Mouse (Mus musculus): Measurements from ENCODE around the gene Tab3. TPM values are rescaled to one million over a fixed set of nuclear protein-coding genes. Genes with fewer than 3 reads are reported as not detected.
A peak's percentile ranks its signal among the peaks of the same experiment; 100 is the strongest.

Gene Tab3
- polyA plus RNA-seq (2015; fragmentation: Nextera tagmentation; extraction: Ambion mirVana): 7.4 and 8.7 TPM in 2 replicates

DNA sequence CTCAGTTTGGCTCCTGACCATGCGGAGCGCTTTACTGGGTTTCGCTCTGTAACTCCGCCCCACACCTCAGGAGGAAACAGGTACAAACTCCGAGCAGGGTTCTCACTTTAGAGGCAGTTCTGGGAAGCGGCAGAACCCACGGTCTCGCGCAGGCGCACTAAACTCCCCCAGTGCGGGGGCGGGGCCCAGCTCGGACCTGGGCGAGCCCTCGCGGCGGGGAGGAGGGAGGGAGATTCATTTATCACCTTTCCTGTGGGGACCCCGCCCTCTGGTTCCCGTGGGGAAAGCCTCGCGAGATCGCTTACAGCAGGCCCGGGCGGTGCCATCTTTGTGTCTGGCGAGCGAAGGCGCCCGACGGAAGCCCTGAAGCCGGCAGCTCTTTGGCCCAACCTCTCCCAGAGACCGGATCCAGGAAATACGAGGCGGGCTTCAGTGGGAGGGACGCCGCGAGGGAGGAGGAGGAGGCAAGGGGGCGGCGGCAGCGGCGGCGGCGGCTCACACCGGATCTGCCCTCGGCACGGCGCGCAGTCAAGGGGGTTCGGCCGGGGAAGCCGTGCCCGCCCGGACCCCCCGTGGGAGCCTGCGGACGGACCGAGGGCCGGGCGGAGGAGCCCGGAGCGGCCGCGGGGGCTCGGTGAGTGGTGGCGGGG lies at the start of gene Tab3:
Tab3 (plus strand) TSS at position 491 of the 650 bp plus-strand sequence.
- H3K36me3 ChIP-seq (ENCODE audit: control insufficient read depth, insufficient read depth): no peaks in the 10 kb centered on the region
- H3K9ac ChIP-seq (ENCODE audit: low read depth, low read length): peak within 1 kb of the TSS; percentile 94
- H3K27ac ChIP-seq (ENCODE audit: low read length): peak within 1 kb of the TSS; percentile 95
- H3K4me3 ChIP-seq (ENCODE audit: low read depth, low read length): peak within 1 kb of the TSS; percentile 80
- 16% methylated on average over 47 of the region's 64 CpGs for WGBS (ENCODE audit: insufficient replicate concordance)
- no peaks in the 10 kb centered on the region for H3K9me3 ChIP-seq (replicated peaks; ENCODE audit: control insufficient read depth, low read length)
- ATAC-seq (ENCODE audit: low read depth): peak; percentile 92
- H3K4me2 ChIP-seq (ENCODE audit: low read depth, low read length): peak within 1 kb of the TSS; percentile 56
- no peaks in the 10 kb centered on the region for H3K27me3 ChIP-seq (ENCODE audit: control insufficient read depth, insufficient read depth, low read depth, low read length)
- peaks cover 8% of the 10 kb centered on the region for H3K4me1 ChIP-seq (ENCODE audit: control insufficient read depth, low read depth, low read length)

DNA sequence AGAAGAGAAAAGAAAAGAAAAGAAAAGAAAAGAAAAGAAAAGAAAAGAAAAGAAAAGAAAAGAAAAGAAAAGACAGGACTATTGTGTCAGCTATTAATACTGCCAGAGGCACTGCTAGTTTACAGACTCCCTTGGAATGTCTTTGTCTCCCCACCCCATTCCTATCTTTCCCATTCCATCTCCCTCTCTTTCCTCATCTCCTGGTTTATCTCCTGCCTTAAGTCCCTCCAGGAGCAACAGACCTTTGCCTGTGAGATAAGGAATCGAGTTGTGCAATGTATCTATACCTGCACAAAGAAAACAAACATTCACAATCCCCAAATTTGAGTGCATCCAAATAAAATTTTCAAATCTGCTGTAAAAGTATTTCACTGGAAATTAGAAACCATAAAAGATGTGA lies 48.3 kb upstream of the Tab3 start:
- H3K4me2 ChIP-seq (ENCODE audit: low read depth, low read length): no peak overlapping the region
- no peak for ATAC-seq (ENCODE audit: low read depth)
- no peak overlapping the region for H3K27ac ChIP-seq (ENCODE audit: low read length)

DNA sequence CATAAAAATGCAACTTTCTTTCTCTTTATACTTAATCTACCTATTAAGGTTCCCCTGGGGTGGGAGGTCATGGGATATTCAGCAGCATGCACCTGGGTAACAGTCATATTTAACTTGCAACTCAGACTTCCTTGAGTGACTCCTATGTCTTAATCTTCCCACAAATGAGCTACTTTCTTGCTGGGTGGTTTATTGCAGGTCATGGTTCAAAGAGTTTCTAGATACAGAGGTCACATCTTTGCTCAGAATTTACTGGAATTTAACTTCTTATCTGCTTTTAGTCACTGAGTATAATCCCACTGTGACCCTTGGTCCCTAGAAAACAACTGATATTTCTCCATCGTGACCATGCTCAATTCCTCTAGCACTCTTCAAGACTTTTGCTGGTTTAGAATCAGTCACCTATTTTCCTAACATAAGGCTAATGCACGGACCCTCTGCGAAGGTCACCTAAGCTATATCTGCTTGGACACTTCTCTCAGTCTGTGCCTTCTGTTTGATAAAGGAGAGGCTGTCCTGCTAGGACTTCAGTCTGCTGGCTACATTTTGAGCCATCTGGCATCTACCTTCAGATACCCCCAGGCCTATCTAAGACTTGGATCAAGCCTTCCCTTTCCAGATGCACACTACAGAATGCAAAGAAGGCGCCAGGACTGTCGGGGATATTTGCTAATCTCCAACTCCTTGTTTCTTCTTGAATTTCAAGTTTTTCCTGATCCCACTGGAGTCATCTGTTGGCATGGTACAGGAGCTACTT lies 47.4 kb upstream of the Tab3 start:
- no peak overlapping the region for H3K27ac ChIP-seq (ENCODE audit: low read length)
- 57% methylated on average over 5 of the region's 5 CpGs for WGBS (ENCODE audit: insufficient replicate concordance)
- no peak for ATAC-seq (ENCODE audit: low read depth)

More for the DNA sequence above, 48.3 kb upstream of the Tab3 start:
- 16% methylated on average over 1 of the region's 1 CpGs for WGBS (ENCODE audit: insufficient replicate concordance)
- Histone ChIP-seq H3K4me3 (ENCODE audit: low read depth, low read length) (no peak overlapping the region), H3K4me1 (ENCODE audit: control insufficient read depth, low read depth, low read length) (no peaks in the 10 kb centered on the region), H3K9me3 (replicated peaks; ENCODE audit: control insufficient read depth, low read length) (no peaks in the 10 kb centered on the region), H3K36me3 (ENCODE audit: control insufficient read depth, insufficient read depth) (no peaks in the 10 kb centered on the region), H3K9ac (ENCODE audit: low read depth, low read length) (no peak overlapping the region), H3K27me3 (ENCODE audit: control insufficient read depth, insufficient read depth, low read depth, low read length) (no peaks in the 10 kb centered on the region)

DNA sequence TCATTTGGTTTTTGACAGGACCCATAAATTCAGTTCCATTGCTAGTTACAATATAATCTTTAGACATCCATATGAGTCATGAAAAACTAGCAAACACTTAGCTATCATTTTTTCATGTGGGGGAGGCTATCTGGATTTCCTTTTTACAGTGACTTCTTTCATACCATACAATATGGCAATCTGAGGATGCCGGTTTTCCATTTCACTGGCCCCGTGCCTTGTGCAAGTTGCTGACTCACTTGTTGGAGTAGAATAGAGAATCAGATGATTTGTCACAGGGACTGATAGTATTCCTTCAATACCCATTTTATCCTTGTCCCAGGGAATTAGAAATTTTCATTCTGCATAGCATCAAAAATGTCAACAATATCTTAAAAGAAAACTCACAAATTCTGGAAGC lies 14.9 kb upstream of the Tab3 start:
- Histone ChIP-seq H3K9ac (ENCODE audit: low read depth, low read length) (no peak overlapping the region), H3K27me3 (ENCODE audit: control insufficient read depth, insufficient read depth, low read depth, low read length) (no peaks in the 10 kb centered on the region), H3K9me3 (replicated peaks; ENCODE audit: control insufficient read depth, low read length) (no peaks in the 10 kb centered on the region), H3K27ac (ENCODE audit: low read length) (no peak overlapping the region), H3K36me3 (ENCODE audit: control insufficient read depth, insufficient read depth) (no peaks in the 10 kb centered on the region), H3K4me2 (ENCODE audit: low read depth, low read length) (no peak overlapping the region), H3K4me1 (ENCODE audit: control insufficient read depth, low read depth, low read length) (no peaks in the 10 kb centered on the region), H3K4me3 (ENCODE audit: low read depth, low read length) (no peak overlapping the region)
- ATAC-seq (ENCODE audit: low read depth): no peak
- WGBS (ENCODE audit: insufficient replicate concordance): 70% methylated on average over 2 of the region's 2 CpGs

More for the DNA sequence above, 47.4 kb upstream of the Tab3 start:
- no peak overlapping the region for H3K9ac ChIP-seq (ENCODE audit: low read depth, low read length)
- no peaks in the 10 kb centered on the region for H3K27me3 ChIP-seq (ENCODE audit: control insufficient read depth, insufficient read depth, low read depth, low read length)
- no peaks in the 10 kb centered on the region for H3K36me3 ChIP-seq (ENCODE audit: control insufficient read depth, insufficient read depth)
- H3K4me3 ChIP-seq (ENCODE audit: low read depth, low read length): no peak overlapping the region
- H3K9me3 ChIP-seq (replicated peaks; ENCODE audit: control insufficient read depth, low read length): no peaks in the 10 kb centered on the region
- H3K4me1 ChIP-seq (ENCODE audit: control insufficient read depth, low read depth, low read length): no peaks in the 10 kb centered on the region
- no peak overlapping the region for H3K4me2 ChIP-seq (ENCODE audit: low read depth, low read length)

DNA sequence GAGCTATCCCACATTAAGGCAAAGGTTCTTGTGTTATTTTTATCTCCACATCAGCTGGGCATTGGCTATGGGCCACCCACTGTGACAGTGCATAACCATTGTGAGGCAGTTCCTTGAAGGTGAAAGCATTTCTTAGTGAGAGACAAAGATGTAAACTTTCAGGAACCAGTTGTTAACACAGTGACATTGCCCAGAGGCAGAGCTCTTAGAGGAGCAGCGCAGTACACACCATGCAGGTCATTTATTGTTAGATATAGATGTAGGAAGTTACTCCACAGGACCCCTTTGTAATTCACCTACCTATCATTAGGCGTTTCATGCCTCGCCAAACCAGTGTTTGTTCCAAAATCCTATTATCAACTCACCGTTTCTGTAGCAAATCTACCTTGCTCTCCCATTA lies 7.6 kb upstream of the Tab3 start:
- WGBS (ENCODE audit: insufficient replicate concordance): 64% methylated on average over 4 of the region's 4 CpGs
- Histone ChIP-seq H3K36me3 (ENCODE audit: control insufficient read depth, insufficient read depth) (no peaks in the 10 kb centered on the region), H3K4me1 (ENCODE audit: control insufficient read depth, low read depth, low read length) (no peaks in the 10 kb centered on the region), H3K4me3 (ENCODE audit: low read depth, low read length) (no peak overlapping the region), H3K27ac (ENCODE audit: low read length) (no peak overlapping the region), H3K9me3 (replicated peaks; ENCODE audit: control insufficient read depth, low read length) (no peaks in the 10 kb centered on the region), H3K27me3 (ENCODE audit: control insufficient read depth, insufficient read depth, low read depth, low read length) (no peaks in the 10 kb centered on the region; the same call in 1 of the 2 replicates), H3K4me2 (ENCODE audit: low read depth, low read length) (no peak overlapping the region), H3K9ac (ENCODE audit: low read depth, low read length) (no peak overlapping the region)
- no peak for ATAC-seq (ENCODE audit: low read depth)

DNA sequence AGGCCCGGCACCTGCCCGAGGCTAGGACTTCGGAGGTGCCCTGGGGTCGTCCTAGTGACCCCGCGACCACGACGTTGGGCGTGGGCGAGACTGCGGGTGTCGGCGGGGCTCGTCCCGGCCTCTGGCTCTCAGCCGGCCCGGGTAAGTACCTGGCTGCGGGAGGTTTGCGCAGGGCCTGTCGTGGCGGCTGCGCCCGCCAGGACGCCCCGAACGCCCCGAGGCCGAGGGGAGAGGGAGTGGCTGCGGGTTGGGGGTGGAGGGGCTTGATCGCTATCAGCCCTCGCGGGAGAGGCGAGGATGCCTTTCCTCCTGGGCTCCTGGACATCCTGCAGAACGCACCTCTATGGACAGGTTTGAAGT lies 340 bp downstream of the Tab3 start:
- 11% methylated on average over 34 of the region's 34 CpGs for WGBS (ENCODE audit: insufficient replicate concordance)
- Histone ChIP-seq H3K27ac (ENCODE audit: low read length) (peak overlapping the region; percentile 95), H3K27me3 (ENCODE audit: control insufficient read depth, insufficient read depth, low read depth, low read length) (no peaks in the 10 kb centered on the region), H3K4me1 (ENCODE audit: control insufficient read depth, low read depth, low read length) (peaks cover 9% of the 10 kb centered on the region), H3K36me3 (ENCODE audit: control insufficient read depth, insufficient read depth) (no peaks in the 10 kb centered on the region), H3K9ac (ENCODE audit: low read depth, low read length) (peak overlapping the region; percentile 94), H3K4me3 (ENCODE audit: low read depth, low read length) (peak overlapping the region; percentile 80), H3K9me3 (replicated peaks; ENCODE audit: control insufficient read depth, low read length) (no peaks in the 10 kb centered on the region), H3K4me2 (ENCODE audit: low read depth, low read length) (peak overlapping the region; percentile 46)
- ATAC-seq (ENCODE audit: low read depth): peak; percentile 42

DNA sequence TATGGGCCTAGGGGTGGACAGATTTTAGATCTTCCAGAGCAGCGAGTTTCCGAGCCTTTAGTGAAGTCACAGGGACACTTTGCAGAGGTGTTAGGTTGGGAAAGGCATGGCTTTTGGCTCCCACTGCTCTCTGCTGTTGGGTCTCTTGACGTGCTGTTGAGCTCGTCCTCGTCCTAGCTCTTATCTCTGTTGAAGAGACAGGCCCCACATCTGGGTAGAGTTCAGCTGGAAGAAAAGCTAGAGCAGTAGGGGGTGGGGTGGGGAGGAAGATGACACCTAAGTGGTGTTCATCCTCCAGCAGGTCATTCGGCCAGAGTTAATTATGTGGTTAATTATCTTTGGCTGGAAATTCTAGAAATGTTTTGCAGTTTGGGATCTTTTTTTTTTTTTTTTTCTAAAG lies 2.5 kb downstream of the Tab3 start:
- Histone ChIP-seq H3K36me3 (ENCODE audit: control insufficient read depth, insufficient read depth) (no peaks in the 10 kb centered on the region), H3K9ac (ENCODE audit: low read depth, low read length) (peak overlapping the region; percentile 62), H3K27me3 (ENCODE audit: control insufficient read depth, insufficient read depth, low read depth, low read length) (no peaks in the 10 kb centered on the region), H3K4me2 (ENCODE audit: low read depth, low read length) (peak overlapping the region; percentile 61), H3K27ac (ENCODE audit: low read length) (peak overlapping the region; percentile 91), H3K4me1 (ENCODE audit: control insufficient read depth, low read depth, low read length) (peaks cover 11% of the 10 kb centered on the region), H3K9me3 (replicated peaks; ENCODE audit: control insufficient read depth, low read length) (no peaks in the 10 kb centered on the region), H3K4me3 (ENCODE audit: low read depth, low read length) (peak overlapping the region; percentile 53)
- peak; percentile 53 for ATAC-seq (ENCODE audit: low read depth)
- 45% methylated on average over 6 of the region's 6 CpGs for WGBS (ENCODE audit: insufficient replicate concordance)

DNA sequence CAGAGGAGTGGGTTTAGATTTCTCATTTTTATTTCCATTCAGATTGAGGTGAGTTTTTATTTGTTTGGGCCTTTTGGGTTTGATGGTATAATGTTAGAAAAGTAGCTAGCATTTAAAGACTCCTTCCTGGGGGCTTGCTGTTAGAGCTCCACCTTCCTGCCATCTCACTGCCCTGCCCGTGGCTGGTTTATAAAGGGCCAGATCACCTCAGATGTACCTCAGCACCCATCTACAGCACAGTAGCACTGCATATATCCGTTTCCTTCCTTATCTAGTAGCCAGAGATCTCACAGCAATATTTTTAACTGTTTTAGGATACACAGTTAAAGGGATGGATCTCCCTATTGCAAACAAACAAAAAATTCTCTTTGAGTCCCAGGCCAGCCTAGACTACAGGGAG lies 6.9 kb downstream of the Tab3 start:
- Histone ChIP-seq H3K4me1 (ENCODE audit: control insufficient read depth, low read depth, low read length) (peaks cover 14% of the 10 kb centered on the region), H3K36me3 (ENCODE audit: control insufficient read depth, insufficient read depth) (no peaks in the 10 kb centered on the region), H3K9ac (ENCODE audit: low read depth, low read length) (no peak overlapping the region), H3K4me2 (ENCODE audit: low read depth, low read length) (no peak overlapping the region; the same call in 1 of the 2 replicates), H3K4me3 (ENCODE audit: low read depth, low read length) (no peak overlapping the region), H3K27me3 (ENCODE audit: control insufficient read depth, insufficient read depth, low read depth, low read length) (no peaks in the 10 kb centered on the region), H3K27ac (ENCODE audit: low read length) (peak overlapping the region; percentile 65; the same call in 1 of the 2 replicates), H3K9me3 (replicated peaks; ENCODE audit: control insufficient read depth, low read length) (no peaks in the 10 kb centered on the region)
- 22% methylated on average over 2 of the region's 2 CpGs for WGBS (ENCODE audit: insufficient replicate concordance)
- ATAC-seq (ENCODE audit: low read depth): peak; percentile 51; the same call in 1 of the 2 replicates

DNA sequence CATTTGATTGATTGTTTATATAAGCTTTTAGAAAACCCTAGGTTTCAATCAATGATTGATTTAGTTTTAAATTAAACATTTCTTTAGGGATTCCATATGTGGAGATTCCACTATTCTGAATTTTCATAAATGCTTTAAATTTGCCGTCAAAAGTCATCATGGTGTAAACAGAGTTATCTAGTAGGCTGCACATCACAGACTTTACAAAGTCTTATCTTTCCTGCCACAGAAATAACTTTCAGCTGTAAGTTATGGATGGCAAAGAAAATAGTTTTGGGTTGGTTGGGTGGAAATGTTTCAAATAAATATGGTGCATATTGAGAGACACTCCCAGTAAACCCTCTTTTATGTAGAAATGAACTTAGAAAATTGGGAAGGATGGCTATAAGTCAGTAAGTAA lies 8.7 kb downstream of the Tab3 start:
- H3K9ac ChIP-seq (ENCODE audit: low read depth, low read length): no peak overlapping the region

More for the DNA sequence above, 8.7 kb downstream of the Tab3 start:
- WGBS (ENCODE audit: insufficient replicate concordance): 34% methylated on average over 1 of the region's 1 CpGs
- Histone ChIP-seq H3K4me2 (ENCODE audit: low read depth, low read length) (peak overlapping the region; percentile 17; the same call in 1 of the 2 replicates), H3K27ac (ENCODE audit: low read length) (no peak overlapping the region), H3K4me1 (ENCODE audit: control insufficient read depth, low read depth, low read length) (peaks cover 10% of the 10 kb centered on the region), H3K27me3 (ENCODE audit: control insufficient read depth, insufficient read depth, low read depth, low read length) (no peaks in the 10 kb centered on the region), H3K9me3 (replicated peaks; ENCODE audit: control insufficient read depth, low read length) (no peaks in the 10 kb centered on the region), H3K36me3 (ENCODE audit: control insufficient read depth, insufficient read depth) (no peaks in the 10 kb centered on the region), H3K4me3 (ENCODE audit: low read depth, low read length) (no peak overlapping the region)
- peak; percentile 78 for ATAC-seq (ENCODE audit: low read depth)
